Mouse (Mus musculus): Measurements from ENCODE around the gene Sprr2a1.
"Not testable (repeated sequence)": the region's sequence is repeated elsewhere in the genome, so short reads cannot be mapped to it uniquely, and the experiment has no call there.

GRCm38 (mm10) chr3:92215569-92215968 lies at the start of gene Sprr2a1, which contains the start of gene Sprr2a2:
- TF ChIP-seq CTCF, EP300 (IDR thresholded peaks at IDR 0.05; ENCODE audit: low read depth): not testable (repeated sequence)

Data from liver, postnatal 0 days (tissue).